Mouse (Mus musculus) bone marrow, adult 2 months (tissue): ENCODE results near the gene Cltb.

ENCODE experiments used
- CTCF ChIP-seq: fragments of 200-500 bp; IDR thresholded peaks from 2 replicates; pipeline ENCODE4 v1.5.1; 2011; ENCODE audit warnings: low read length, control low read depth; ENCODE audit not compliant: control insufficient read depth, insufficient read depth
- POLR2A ChIP-seq: fragments of 200-500 bp; IDR thresholded peaks from 2 replicates; pipeline ENCODE4 v1.6.1; 2011; ENCODE audit warnings: low read depth, mild to moderate bottlenecking, control low read depth, low read length, borderline replicate concordance; ENCODE audit not compliant: control insufficient read depth

- TF ChIP-seq POLR2A (no peak), CTCF (no peak)
Observed at GRCm38 (mm10) chr13:54570736-54571135, 40.4 kb downstream of the Cltb start.
